Mouse (Mus musculus): Measurements from ENCODE around the gene Shc2. TPM values are rescaled to one million over a fixed set of nuclear protein-coding genes. Genes with fewer than 3 reads are reported as not detected.

The Shc2 gene
- polyA plus RNA-seq, 1 experiment from 2014 or later: 6.5 TPM

GRCm38 (mm10) chr10:79595590-79595929 lies 42.2 kb downstream of the Shc2 start:
- Histone ChIP-seq H3K4me3 (ENCODE audit: low read depth, low read length) (no peak overlapping the region), H3K4me1 (ENCODE audit: control insufficient read depth, insufficient read depth, low read length) (no peaks in the 10 kb centered on the region), H3K27me3 (replicated peaks; ENCODE audit: control insufficient read depth, insufficient read depth, low read length) (no peaks in the 10 kb centered on the region), H3K9me3 (replicated peaks; ENCODE audit: control insufficient read depth, low read length) (no peaks in the 10 kb centered on the region), H3K36me3 (ENCODE audit: control insufficient read depth, insufficient read depth, low read length) (no peaks in the 10 kb centered on the region), H3K9ac (ENCODE audit: low read length) (no peak overlapping the region), H3K4me2 (ENCODE audit: low read length) (no peak overlapping the region), H3K27ac (ENCODE audit: low read depth, low read length) (no peak overlapping the region)
- DNase-seq (ENCODE audit: low spot score) (no peak), ATAC-seq (no peak)
- 64% methylated on average over 8 of the region's 8 CpGs for WGBS

- Histone ChIP-seq H3K36me3 (ENCODE audit: control insufficient read depth, insufficient read depth, low read length) (no peaks in the 10 kb centered on the region), H3K4me2 (ENCODE audit: low read length) (peak overlapping the region; percentile 17; the same call in 1 of the 2 replicates), H3K4me3 (ENCODE audit: low read depth, low read length) (no peak overlapping the region), H3K9me3 (replicated peaks; ENCODE audit: control insufficient read depth, low read length) (no peaks in the 10 kb centered on the region), H3K4me1 (ENCODE audit: control insufficient read depth, insufficient read depth, low read length) (no peaks in the 10 kb centered on the region), H3K9ac (ENCODE audit: low read length) (no peak overlapping the region), H3K27ac (ENCODE audit: low read depth, low read length) (no peak overlapping the region), H3K27me3 (replicated peaks; ENCODE audit: control insufficient read depth, insufficient read depth, low read length) (no peaks in the 10 kb centered on the region)
- ATAC-seq (peak; percentile 92), DNase-seq (ENCODE audit: low spot score) (peak; percentile 91)
- WGBS: 18% methylated on average over 17 of the region's 17 CpGs
Observed at GRCm38 (mm10) chr10:79594872-79595589, 42.7 kb downstream of the Shc2 start.

GRCm38 (mm10) chr10:79594111-79594510 lies 43.6 kb downstream of the Shc2 start:
- 62% methylated on average over 6 of the region's 6 CpGs for WGBS
- Histone ChIP-seq H3K36me3 (ENCODE audit: control insufficient read depth, insufficient read depth, low read length) (no peaks in the 10 kb centered on the region), H3K9me3 (replicated peaks; ENCODE audit: control insufficient read depth, low read length) (no peaks in the 10 kb centered on the region), H3K4me2 (ENCODE audit: low read length) (no peak overlapping the region), H3K27ac (ENCODE audit: low read depth, low read length) (no peak overlapping the region), H3K27me3 (replicated peaks; ENCODE audit: control insufficient read depth, insufficient read depth, low read length) (no peaks in the 10 kb centered on the region), H3K4me1 (ENCODE audit: control insufficient read depth, insufficient read depth, low read length) (no peaks in the 10 kb centered on the region), H3K9ac (ENCODE audit: low read length) (no peak overlapping the region), H3K4me3 (ENCODE audit: low read depth, low read length) (no peak overlapping the region)
- ATAC-seq (no peak), DNase-seq (ENCODE audit: low spot score) (no peak)

GRCm38 (mm10) chr10:79590702-79591101 lies 47.0 kb downstream of the Shc2 start:
- Histone ChIP-seq H3K36me3 (ENCODE audit: control insufficient read depth, insufficient read depth, low read length) (no peaks in the 10 kb centered on the region), H3K27me3 (replicated peaks; ENCODE audit: control insufficient read depth, insufficient read depth, low read length) (no peaks in the 10 kb centered on the region), H3K4me2 (ENCODE audit: low read length) (no peak overlapping the region), H3K4me3 (ENCODE audit: low read depth, low read length) (no peak overlapping the region), H3K9me3 (replicated peaks; ENCODE audit: control insufficient read depth, low read length) (no peaks in the 10 kb centered on the region), H3K4me1 (ENCODE audit: control insufficient read depth, insufficient read depth, low read length) (no peaks in the 10 kb centered on the region), H3K9ac (ENCODE audit: low read length) (no peak overlapping the region), H3K27ac (ENCODE audit: low read depth, low read length) (no peak overlapping the region)
- DNase-seq (ENCODE audit: low spot score): no peak
- 92% methylated on average over 1 of the region's 1 CpGs for WGBS
- ATAC-seq: no peak

- H3K9me3 ChIP-seq (replicated peaks; ENCODE audit: control insufficient read depth, low read length): no peaks in the 10 kb centered on the region
- H3K36me3 ChIP-seq (ENCODE audit: control insufficient read depth, insufficient read depth, low read length): no peaks in the 10 kb centered on the region
- no peak overlapping the region for H3K9ac ChIP-seq (ENCODE audit: low read length)
- DNase-seq (ENCODE audit: low spot score) (no peak), ATAC-seq (no peak)
- H3K4me1 ChIP-seq (ENCODE audit: control insufficient read depth, insufficient read depth, low read length): no peaks in the 10 kb centered on the region
- H3K4me2 ChIP-seq (ENCODE audit: low read length): no peak overlapping the region
- H3K27ac ChIP-seq (ENCODE audit: low read depth, low read length): no peak overlapping the region
- H3K4me3 ChIP-seq (ENCODE audit: low read depth, low read length): no peak overlapping the region
- WGBS: 68% methylated on average over 4 of the region's 4 CpGs
- no peaks in the 10 kb centered on the region for H3K27me3 ChIP-seq (replicated peaks; ENCODE audit: control insufficient read depth, insufficient read depth, low read length)
Observed at GRCm38 (mm10) chr10:79587752-79588126, 50.0 kb downstream of the Shc2 start.

GRCm38 (mm10) chr10:79587061-79587751 lies 50.5 kb downstream of the Shc2 start, which contains the start of gene Theg:
Gene Theg, minus strand, starts transcription at chr10:79587331.
- H3K9ac ChIP-seq (ENCODE audit: low read length): no peak within 1 kb of the TSS
- no peak within 1 kb of the TSS for H3K4me2 ChIP-seq (ENCODE audit: low read length)
- 78% methylated on average over 5 of the region's 5 CpGs for WGBS
- no peaks in the 10 kb centered on the region for H3K36me3 ChIP-seq (ENCODE audit: control insufficient read depth, insufficient read depth, low read length)
- ATAC-seq (no peak), DNase-seq (ENCODE audit: low spot score) (no peak)
- H3K27me3 ChIP-seq (replicated peaks; ENCODE audit: control insufficient read depth, insufficient read depth, low read length): no peaks in the 10 kb centered on the region
- H3K27ac ChIP-seq (ENCODE audit: low read depth, low read length): no peak within 1 kb of the TSS
- H3K4me1 ChIP-seq (ENCODE audit: control insufficient read depth, insufficient read depth, low read length): no peaks in the 10 kb centered on the region
- no peaks in the 10 kb centered on the region for H3K9me3 ChIP-seq (replicated peaks; ENCODE audit: control insufficient read depth, low read length)
- no peak within 1 kb of the TSS for H3K4me3 ChIP-seq (ENCODE audit: low read depth, low read length)

- no peak overlapping the region for H3K9ac ChIP-seq (ENCODE audit: low read length)
- H3K27me3 ChIP-seq (replicated peaks; ENCODE audit: control insufficient read depth, insufficient read depth, low read length): no peaks in the 10 kb centered on the region
- H3K4me1 ChIP-seq (ENCODE audit: control insufficient read depth, insufficient read depth, low read length): no peaks in the 10 kb centered on the region
- no peak for DNase-seq (ENCODE audit: low spot score)
- no peak overlapping the region for H3K4me2 ChIP-seq (ENCODE audit: low read length)
- H3K27ac ChIP-seq (ENCODE audit: low read depth, low read length): no peak overlapping the region
- no peaks in the 10 kb centered on the region for H3K9me3 ChIP-seq (replicated peaks; ENCODE audit: control insufficient read depth, low read length)
- no peaks in the 10 kb centered on the region for H3K36me3 ChIP-seq (ENCODE audit: control insufficient read depth, insufficient read depth, low read length)
- no peak for ATAC-seq
- no peak overlapping the region for H3K4me3 ChIP-seq (ENCODE audit: low read depth, low read length)
- 76% methylated on average over 8 of the region's 8 CpGs for WGBS
Observed at GRCm38 (mm10) chr10:79586243-79586642, 51.5 kb downstream of the Shc2 start.

GRCm38 (mm10) chr10:79585723-79586122 lies 52.0 kb downstream of the Shc2 start:
- no peak overlapping the region for H3K9ac ChIP-seq (ENCODE audit: low read length)
- H3K27me3 ChIP-seq (replicated peaks; ENCODE audit: control insufficient read depth, insufficient read depth, low read length): no peaks in the 10 kb centered on the region
- 95% methylated on average over 5 of the region's 5 CpGs for WGBS
- no peaks in the 10 kb centered on the region for H3K4me1 ChIP-seq (ENCODE audit: control insufficient read depth, insufficient read depth, low read length)
- H3K36me3 ChIP-seq (ENCODE audit: control insufficient read depth, insufficient read depth, low read length): no peaks in the 10 kb centered on the region
- H3K4me2 ChIP-seq (ENCODE audit: low read length): no peak overlapping the region
- H3K27ac ChIP-seq (ENCODE audit: low read depth, low read length): no peak overlapping the region
- H3K9me3 ChIP-seq (replicated peaks; ENCODE audit: control insufficient read depth, low read length): no peaks in the 10 kb centered on the region
- ATAC-seq: no peak
- no peak for DNase-seq (ENCODE audit: low spot score)
- H3K4me3 ChIP-seq (ENCODE audit: low read depth, low read length): no peak overlapping the region

- H3K4me1 ChIP-seq (ENCODE audit: control insufficient read depth, insufficient read depth, low read length): no peaks in the 10 kb centered on the region
- 94% methylated on average over 6 of the region's 6 CpGs for WGBS
Observed at GRCm38 (mm10) chr10:79585136-79585535, 52.6 kb downstream of the Shc2 start.

More at GRCm38 (mm10) chr10:79585136-79585535, 52.6 kb downstream of the Shc2 start:
- no peaks in the 10 kb centered on the region for H3K36me3 ChIP-seq (ENCODE audit: control insufficient read depth, insufficient read depth, low read length)
- no peaks in the 10 kb centered on the region for H3K9me3 ChIP-seq (replicated peaks; ENCODE audit: control insufficient read depth, low read length)
- H3K4me3 ChIP-seq (ENCODE audit: low read depth, low read length): no peak overlapping the region
- ATAC-seq (no peak), DNase-seq (ENCODE audit: low spot score) (no peak)
- H3K27me3 ChIP-seq (replicated peaks; ENCODE audit: control insufficient read depth, insufficient read depth, low read length): no peaks in the 10 kb centered on the region
- no peak overlapping the region for H3K27ac ChIP-seq (ENCODE audit: low read depth, low read length)
- no peak overlapping the region for H3K4me2 ChIP-seq (ENCODE audit: low read length)
- no peak overlapping the region for H3K9ac ChIP-seq (ENCODE audit: low read length)

All from forebrain, embryonic 14.5 days (tissue).